Mouse (Mus musculus) retina, adult 2 months (tissue): ENCODE results near the gene Rreb1.

Experiments
- DNase-seq: peaks from one replicate; pipeline ENCODE4 v3.0.0-alpha.2; 2012; ENCODE audit warnings: low read depth, low spot score

Gene Rreb1

GRCm38 (mm10) chr13:37941950-37942886 lies 164.0 kb downstream of the Rreb1 start:
- no peak for DNase-seq

- no peak for DNase-seq
These were observed 164.7 kb downstream of the Rreb1 start for GRCm38 (mm10) chr13:37942887-37943331.

- DNase-seq: no peak
These were observed 165.3 kb downstream of the Rreb1 start for GRCm38 (mm10) chr13:37943466-37943865.

DNA sequence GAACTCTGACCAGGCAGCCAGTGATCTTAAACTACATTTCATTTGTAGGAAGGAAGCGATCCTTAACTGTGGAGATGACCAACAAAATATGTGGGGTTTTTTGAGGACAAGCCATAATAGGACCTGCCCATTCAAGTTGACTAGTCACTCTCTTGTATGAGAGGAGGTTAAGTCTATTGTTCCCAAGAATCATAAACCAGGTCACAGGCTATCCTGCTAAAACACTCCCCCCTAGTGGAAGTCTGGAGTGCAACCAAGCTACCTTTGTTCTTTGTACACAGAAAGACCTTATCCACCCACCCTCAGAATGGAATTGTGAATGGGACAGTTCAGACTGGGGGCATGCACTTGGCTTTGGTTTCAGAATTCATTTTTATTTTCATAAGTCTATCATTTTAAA lies 166.1 kb downstream of the Rreb1 start:
- DNase-seq: no peak

DNA sequence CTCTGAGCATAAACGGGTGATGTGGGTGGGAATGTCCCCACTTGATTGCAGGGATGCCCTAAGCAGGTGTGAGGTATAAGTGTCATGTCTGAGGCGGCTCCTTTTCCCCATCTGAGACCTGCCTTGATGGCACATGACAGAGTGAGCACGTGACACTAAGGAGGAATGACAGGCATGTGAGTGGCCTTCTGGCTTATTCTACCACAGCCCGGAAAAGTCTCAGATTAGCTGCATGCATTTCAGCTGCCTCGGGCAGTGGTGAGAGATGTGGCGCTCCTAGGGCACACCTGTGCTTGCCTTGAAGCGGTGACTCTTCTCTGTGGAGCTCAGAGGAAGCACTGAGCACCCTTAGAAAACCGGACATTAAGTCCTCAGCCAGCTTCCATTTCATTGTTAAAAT lies 167.2 kb downstream of the Rreb1 start:
- no peak for DNase-seq

DNA sequence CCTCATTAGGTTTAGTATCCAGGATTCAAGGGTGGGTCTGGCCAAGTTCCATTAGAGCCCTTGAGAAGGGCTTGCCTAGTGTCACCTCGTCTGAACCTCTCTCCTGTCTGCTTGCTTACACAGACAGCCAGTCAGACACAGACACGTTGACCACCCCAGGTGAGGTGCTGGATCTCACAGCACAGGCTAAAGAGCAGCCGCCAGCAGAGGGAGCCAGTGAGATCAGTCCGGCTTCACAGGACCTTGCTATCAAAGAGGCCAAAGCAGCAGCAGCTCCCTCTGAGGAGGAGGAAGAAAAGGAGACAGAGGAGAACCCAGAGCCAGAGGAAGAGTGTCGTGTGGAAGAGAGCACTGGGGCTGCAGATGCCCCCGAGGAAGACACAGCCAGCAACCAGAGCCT lies 168.5 kb downstream of the Rreb1 start:
- DNase-seq: peak; percentile 56

DNA sequence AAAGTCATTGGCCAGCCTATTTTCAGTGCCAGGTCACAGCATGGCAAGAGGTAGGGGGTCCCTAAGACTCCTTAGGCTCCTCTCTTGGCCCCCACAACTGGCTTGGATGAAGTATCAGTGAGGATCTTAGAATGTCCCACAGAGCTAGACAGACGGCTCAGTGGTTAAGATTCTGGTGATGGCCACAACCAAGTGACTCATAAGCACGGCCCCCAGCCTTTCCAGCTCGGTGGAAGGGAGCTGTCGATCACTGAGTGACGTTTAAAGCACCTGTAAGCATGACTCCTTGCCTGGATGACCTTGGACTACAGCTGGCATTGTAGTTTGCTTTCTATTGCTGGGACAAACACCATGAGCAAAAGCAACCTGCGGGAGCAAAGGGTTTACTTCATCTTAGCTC lies 174.8 kb downstream of the Rreb1 start:
- no peak for DNase-seq

DNA sequence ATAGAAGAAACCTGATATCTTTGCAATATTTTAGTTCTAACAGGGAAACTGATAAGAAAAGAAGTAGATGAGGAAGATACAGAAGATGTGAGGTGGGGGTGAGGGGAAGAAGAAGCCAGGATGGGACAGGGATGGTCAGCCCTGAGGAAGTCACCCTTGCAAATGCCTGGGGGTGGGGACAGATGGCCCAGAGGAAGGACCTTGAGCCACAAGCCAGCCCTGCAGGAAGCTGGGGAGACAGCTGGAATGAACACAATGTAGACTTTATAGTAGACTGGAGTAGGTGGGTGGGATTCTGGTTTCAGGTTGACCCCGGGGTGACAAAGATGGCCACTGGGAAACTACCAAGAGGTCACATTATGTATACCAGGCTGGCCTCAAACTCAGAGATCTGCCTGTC lies 176.1 kb downstream of the Rreb1 start:
- DNase-seq: no peak

DNA sequence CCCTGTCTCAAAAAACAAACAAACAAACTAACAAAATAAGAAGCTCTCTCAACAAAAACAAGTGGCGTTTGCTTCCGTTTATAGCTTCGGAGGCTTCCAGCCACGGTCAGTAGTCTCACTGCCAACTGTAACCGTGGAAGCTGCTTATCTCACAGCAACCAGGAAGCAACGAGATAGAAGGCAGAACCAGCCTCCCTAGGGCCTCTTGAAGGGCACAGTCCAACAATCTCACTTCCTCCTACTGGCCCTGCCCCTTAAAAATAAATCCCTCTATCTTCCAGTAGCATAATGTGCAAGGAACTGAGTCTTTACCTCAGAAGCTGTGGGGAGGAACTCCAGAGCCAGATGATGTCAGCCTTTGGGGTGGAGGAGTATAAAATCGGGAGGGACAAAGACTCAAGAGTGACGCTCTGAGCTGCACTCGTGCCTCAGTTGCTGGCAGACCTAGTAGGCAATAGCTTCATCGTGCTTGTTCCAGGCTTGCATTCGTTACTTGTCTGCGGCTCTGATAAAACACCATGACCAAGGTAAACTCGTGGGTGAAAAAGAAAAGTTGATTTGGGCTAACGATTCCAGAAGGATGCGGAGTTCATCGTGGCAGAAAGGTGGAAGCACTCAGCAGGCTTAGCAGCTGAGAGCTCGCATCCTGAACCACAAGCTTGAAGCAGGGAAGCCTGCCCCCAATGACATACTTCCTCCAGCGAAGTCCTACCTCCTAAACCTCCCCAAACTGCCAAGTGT lies 180.5 kb downstream of the Rreb1 start:
- no peak for DNase-seq

- DNase-seq: no peak
These were observed 181.2 kb downstream of the Rreb1 start for GRCm38 (mm10) chr13:37959239-37959907.

- no peak for DNase-seq
These were observed 181.7 kb downstream of the Rreb1 start for GRCm38 (mm10) chr13:37959936-37960335.

GRCm38 (mm10) chr13:37962541-37962940 lies 184.3 kb downstream of the Rreb1 start:
- DNase-seq: no peak

DNA sequence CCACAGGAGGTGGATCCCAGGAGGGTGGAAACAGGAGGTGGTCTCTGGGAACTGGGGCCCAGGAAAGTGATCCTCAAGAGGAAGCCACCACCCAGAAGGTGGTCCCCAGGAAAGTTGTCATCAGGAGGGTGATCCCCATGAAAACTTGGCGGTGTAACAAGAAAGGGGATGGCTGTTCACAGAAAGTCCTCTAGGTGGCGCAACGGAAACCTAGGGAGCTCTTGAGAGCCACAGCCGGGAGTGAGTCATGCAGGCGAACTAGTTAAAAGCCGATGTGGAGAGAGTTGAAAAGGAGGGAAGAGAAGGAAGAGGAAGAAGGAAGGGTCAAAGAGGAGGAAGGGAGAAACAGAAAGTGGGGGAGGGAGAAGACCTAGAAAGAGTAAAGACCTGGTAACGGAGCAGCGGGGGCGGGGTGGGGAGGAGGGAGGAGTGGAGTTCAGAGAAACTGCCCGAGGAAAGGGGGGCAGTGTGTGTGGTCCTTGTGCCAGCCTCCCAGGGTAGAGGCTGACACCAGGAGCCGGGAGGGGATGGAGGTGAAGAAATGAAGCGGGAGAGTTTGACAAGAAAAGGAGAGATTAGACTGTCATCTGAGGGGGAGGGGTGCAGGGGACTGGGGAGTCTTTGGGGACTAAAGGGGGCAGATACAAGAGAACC lies 185.3 kb downstream of the Rreb1 start:
- peak; percentile 34 for DNase-seq

- no peak for DNase-seq
These were observed 186.2 kb downstream of the Rreb1 start for GRCm38 (mm10) chr13:37964128-37965087.

DNA sequence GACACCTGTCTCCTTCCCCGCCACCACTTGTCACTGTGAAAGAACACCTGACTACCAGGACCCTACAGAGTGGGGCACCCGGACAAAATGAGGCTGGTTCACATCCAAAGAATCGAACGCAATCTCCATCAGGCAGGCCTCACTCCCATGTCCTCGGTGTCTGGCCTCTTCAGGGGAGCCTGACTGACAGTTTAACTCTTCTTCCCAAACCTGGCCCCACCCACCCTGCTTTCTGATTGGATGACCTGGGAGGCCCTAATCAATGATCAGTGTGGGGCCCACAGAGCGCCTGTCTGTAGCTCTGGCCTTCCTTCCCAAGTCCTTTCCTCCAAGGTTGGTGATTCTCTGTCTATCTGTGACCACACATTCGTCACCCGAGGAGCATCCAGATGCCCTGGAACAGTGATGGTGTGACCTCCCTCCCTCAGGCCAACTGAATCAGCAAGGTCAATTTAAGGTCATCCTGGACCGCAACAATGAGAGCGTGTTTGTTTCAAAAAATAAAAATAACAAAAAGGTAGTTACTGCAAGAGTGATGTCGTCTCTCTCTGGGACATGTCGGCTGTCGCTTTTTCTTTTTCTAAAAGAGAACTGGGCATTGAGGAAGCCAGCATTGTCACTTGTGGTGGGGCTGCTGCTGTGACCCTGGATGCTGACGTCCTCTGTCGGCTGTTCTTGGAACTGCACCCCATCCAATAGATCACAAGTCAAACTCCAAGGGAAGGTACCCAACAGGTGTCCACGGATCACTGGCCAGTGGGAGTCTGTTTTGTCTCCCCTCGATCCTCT lies 187.1 kb downstream of the Rreb1 start:
- DNase-seq: no peak

GRCm38 (mm10) chr13:37966256-37967051 lies 188.3 kb downstream of the Rreb1 start:
- no peak for DNase-seq

DNA sequence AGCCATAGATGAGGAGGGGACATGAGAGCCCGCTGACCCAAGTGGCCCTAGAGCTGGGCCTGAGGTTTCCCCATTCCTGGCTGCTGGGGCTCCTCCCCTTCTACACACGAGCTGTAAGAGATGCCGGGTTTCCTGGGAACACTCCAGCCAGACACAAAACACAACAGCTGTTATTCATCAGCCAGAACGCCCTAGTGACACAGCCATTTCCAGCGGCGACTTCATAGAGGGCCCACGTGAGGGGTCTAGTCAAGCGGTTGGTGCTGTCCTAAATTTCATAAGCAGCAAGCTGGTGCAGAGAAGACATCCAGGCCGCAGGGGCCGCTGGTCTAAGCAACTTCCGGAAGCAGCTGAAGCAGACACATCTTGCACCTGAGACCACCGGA lies 188.8 kb downstream of the Rreb1 start:
- no peak for DNase-seq

- no peak for DNase-seq
These were observed 189.4 kb downstream of the Rreb1 start for GRCm38 (mm10) chr13:37967565-37967964.

DNA sequence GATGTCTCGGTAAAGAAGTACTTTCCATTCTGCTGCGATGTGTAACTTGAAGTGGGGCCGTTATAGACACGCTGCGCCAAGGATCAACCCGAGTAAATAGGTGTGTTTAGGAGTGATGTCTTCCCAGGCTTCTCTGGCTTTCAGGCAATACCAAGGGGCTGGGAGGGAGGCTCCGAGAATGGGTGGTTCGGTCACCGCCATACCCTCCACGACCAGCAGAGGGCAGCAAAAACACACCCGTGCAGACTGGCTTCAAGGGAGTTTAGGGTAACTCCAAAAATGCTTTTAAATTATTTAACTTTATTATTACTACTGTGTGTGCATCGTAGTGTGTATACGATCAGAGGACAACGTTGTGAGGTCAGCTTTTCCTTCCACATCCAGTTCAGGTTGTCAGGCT lies 191.1 kb downstream of the Rreb1 start:
- peak; percentile 32 for DNase-seq
